Mouse (Mus musculus) Patski (cell line): ENCODE data around the gene Pparg. TPM values are rescaled to one million over a fixed set of nuclear protein-coding genes. Genes with fewer than 3 reads are reported as not detected.

Experiments used
- ATAC-seq: fragments of 100-300 bp; one replicate; pipeline ENCODE4 v1.8.0; 2021
- CTCF ChIA-PET: fragments of 350-600 bp; sonication (Branson Sonifier 250); formaldehyde crosslinking; loops from one replicate; lab custom pipeline; 2022; ENCODE audit warnings: inconsistent platforms; lab: Charles Lee
- POLR2A ChIA-PET: fragments of 350-600 bp; sonication (Branson Sonifier 250); formaldehyde crosslinking; loops from one replicate; lab custom pipeline; 2022; ENCODE audit warnings: antibody characterized with exemption, inconsistent platforms; lab: Charles Lee
- DNase-seq: peaks from one replicate; pipeline ENCODE4 v3.0.0-alpha.2; 2011; ENCODE audit warnings: low read depth, low spot score
- H3K27me3 ChIP-seq: fragments of 371-371 bp; one replicate; pipeline ENCODE4 v1.5.1; 2021
- CTCF ChIP-seq: fragments of 100-300 bp; IDR thresholded peaks from one replicate; pipeline ENCODE4 v1.5.1; 2021
- in situ Hi-C: fragments of 300-500 bp; cut with MboI; formaldehyde crosslinking; loops from 3 replicates; pipeline ENCODE4 v1.11.1; 2018; ENCODE audit warnings: low pct_unique_long_range_greater_than_20kb, mixed read lengths
- polyA plus RNA-seq: library from polyadenylated mRNA; unstranded; gene quantifications from one replicate; pipeline ENCODE4 v1.2.3, GENCODE M21; 2021

The Pparg gene
- polyA plus RNA-seq, 1 experiment from 2014 or later: 7.3 TPM

DNA sequence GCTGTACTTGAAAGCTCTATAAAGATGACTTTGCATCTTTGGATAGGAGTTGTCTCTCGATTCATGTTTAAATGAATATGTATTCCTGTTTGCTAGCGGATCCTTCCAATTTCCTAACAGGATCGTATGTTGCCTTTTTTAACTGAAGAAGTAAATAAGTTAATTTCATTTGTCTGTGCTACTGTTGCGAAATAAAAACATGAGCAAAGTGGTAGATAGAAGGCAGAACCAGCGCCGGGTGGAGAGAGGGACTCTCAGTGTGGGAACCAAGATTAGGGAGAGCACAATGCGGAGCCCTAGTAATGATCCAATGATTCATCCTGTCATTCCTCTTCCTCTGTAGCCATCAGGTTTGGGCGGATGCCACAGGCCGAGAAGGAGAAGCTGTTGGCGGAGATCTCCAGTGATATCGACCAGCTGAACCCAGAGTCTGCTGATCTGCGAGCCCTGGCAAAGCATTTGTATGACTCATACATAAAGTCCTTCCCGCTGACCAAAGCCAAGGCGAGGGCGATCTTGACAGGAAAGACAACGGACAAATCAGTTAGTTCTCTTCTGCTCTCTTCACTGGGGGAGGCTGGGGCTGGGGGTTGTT lies 102.1 kb downstream of the Pparg start:
- ATAC-seq: no peak
- H3K27me3 ChIP-seq: no peaks in the 10 kb centered on the region
- in situ Hi-C loops: no loop called here

DNA sequence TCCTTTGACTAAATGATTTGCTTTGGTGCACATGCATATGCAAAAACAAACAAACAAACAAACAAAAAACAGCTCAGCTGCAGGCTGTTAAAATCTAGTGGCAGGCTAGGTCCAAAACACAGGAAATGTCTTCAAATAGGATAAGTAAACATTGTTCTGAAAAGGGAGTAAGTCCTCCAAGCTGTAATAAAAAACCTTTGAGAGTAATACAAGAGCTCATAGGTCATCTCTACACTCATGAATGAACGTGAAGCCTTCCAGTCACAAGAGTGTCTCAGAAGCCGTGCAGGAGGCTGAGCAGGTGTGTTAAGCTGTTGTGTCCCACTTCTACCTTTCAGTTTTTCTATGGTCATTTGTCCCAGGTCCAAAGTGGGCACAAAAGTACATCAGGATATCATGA lies 102.6 kb downstream of the Pparg start:
- ChIA-PET CTCF (interaction anchor here (1.1 to 2.5 kb wide), 4 partner anchors 9 to 25 kb away, joined by 3 to 10 read pairs (median 4); no protein-coding TSS in a partner anchor), POLR2A (interaction anchor here (0.9 kb wide), 1 partner anchor 12 kb away, joined by 3 read pairs; no protein-coding TSS in a partner anchor)
- in situ Hi-C loops: no loop called here
- DNase-seq (no peak), ATAC-seq (no peak)
- no peak for TF ChIP-seq CTCF
- H3K27me3 ChIP-seq: no peaks in the 10 kb centered on the region

More for the DNA sequence above, 102.1 kb downstream of the Pparg start:
- DNase-seq: no peak
- ChIA-PET CTCF (interaction anchor here (1.1 to 2.5 kb wide), 4 partner anchors 8 to 24 kb away, joined by 3 to 10 read pairs (median 4); no protein-coding TSS in a partner anchor), POLR2A (interaction anchor here (0.7 to 0.9 kb wide), 2 partner anchors 12 to 14 kb away, joined by 3 read pairs; no protein-coding TSS in a partner anchor)
- no peak for TF ChIP-seq CTCF

GRCm38 (mm10) chr6:115464661-115465060 lies 103.9 kb downstream of the Pparg start:
- in situ Hi-C loops: no loop called here

GRCm38 (mm10) chr6:115465463-115465862 lies 104.7 kb downstream of the Pparg start:
- TF ChIP-seq CTCF: no peak
- POLR2A ChIA-PET: interaction anchor here (0.6 kb wide), 1 partner anchor 152 kb away, joined by 6 read pairs; no protein-coding TSS in a partner anchor
- DNase-seq: no peak
- in situ Hi-C loops: no loop called here
- ATAC-seq: no peak
- CTCF ChIA-PET: interaction anchor here (2.5 kb wide), 1 partner anchor 11 kb away, joined by 10 read pairs; no protein-coding TSS in a partner anchor
- no peaks in the 10 kb centered on the region for H3K27me3 ChIP-seq

More at GRCm38 (mm10) chr6:115464661-115465060, 103.9 kb downstream of the Pparg start:
- CTCF ChIA-PET: interaction anchor here (0.9 to 2.5 kb wide), 2 partner anchors 10 to 120 kb away, joined by 3 to 10 read pairs; no protein-coding TSS in a partner anchor
- ATAC-seq (no peak), DNase-seq (no peak)
- POLR2A ChIA-PET: no interaction called here
- no peaks in the 10 kb centered on the region for H3K27me3 ChIP-seq
- TF ChIP-seq CTCF: no peak

- no peaks in the 10 kb centered on the region for H3K27me3 ChIP-seq
- TF ChIP-seq CTCF: no peak
- in situ Hi-C loops: no loop called here
- ChIA-PET CTCF (no interaction called here), POLR2A (interaction anchor here (0.6 kb wide), 1 partner anchor 153 kb away, joined by 6 read pairs; no protein-coding TSS in a partner anchor)
- ATAC-seq (no peak), DNase-seq (no peak)
Measured at GRCm38 (mm10) chr6:115465876-115466275, 105.1 kb downstream of the Pparg start.

- DNase-seq: no peak
- CTCF ChIA-PET: no interaction called here
- no peak for TF ChIP-seq CTCF
- no peak for ATAC-seq
- in situ Hi-C loops: no loop called here
- POLR2A ChIA-PET: no interaction called here
- H3K27me3 ChIP-seq: no peaks in the 10 kb centered on the region
Measured at GRCm38 (mm10) chr6:115466601-115467000, 105.8 kb downstream of the Pparg start.

DNA sequence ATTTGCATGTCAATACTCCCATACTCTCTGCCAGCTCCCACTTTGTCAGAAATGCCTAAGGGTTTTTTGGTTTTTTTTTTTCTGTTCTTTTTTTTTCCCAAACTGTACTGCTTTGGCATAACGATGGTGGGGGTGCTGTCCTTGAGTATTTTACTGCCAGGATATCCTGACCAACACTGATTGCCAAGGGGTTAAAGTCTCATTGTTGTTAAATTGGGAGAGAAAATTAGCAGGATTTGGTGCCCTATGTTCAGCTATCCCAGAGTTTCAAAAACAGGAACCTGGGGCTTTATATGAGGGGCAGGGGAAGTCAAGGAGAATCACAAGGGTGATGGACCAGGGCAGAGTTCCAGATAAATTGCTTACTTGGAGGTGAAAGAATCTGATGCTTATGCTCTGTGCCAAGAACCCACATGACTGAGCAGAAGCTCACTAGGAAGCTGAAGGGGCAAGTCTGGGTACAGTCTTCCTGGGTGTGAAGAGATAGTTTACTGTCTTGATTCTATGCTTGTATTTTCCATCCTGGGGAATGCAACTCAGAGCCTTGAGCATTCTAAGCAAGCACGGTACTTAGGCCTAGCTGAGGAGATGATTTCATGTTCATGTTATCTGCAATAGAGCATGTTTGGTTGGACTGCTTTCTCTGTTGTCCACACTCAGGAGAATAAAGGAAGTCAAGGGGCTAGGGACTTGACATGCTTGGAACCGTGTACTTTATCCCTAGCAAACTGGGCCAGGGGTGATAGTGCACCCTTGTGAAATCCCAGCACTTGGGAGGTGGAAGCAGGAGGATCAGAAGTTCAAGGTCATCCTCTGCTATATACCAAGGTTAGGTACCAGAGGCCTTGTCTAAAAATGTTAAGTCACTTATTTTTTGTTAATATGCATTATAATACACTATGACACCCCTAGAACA lies 109.2 kb downstream of the Pparg start:
- POLR2A ChIA-PET: interaction anchor here (0.6 kb wide), 2 partner anchors 19 to 41 kb away, joined by 3 read pairs; no protein-coding TSS in a partner anchor
- CTCF ChIA-PET: interaction anchor here (2.2 kb wide), 1 partner anchor 11 kb away, joined by 5 read pairs; no protein-coding TSS in a partner anchor
- TF ChIP-seq CTCF: no peak
- DNase-seq (no peak), ATAC-seq (no peak)
- in situ Hi-C loops: no loop called here
- H3K27me3 ChIP-seq: no peaks in the 10 kb centered on the region

DNA sequence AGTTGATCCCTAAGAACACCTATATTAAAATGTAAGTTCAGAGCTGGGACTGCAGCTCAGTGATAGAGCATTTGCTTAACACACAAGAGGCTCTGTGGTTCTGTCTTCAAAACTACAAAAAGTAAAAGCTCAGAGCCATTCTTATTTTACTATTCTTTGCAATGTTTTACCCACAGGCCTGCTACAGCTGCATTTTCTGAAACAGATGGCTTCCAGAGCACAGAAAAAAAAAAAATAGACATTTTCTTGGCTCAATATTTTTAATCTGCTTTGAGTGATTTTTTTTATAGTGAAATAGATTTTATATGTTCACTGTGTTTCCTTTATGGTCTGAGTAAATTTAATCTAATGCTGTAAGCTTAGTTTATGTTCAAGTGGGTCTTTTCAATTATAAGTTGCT lies 111.2 kb downstream of the Pparg start:
- TF ChIP-seq CTCF: no peak
- DNase-seq (no peak), ATAC-seq (no peak)
- in situ Hi-C loops: no loop called here
- ChIA-PET CTCF (interaction anchor here (1.0 kb wide), 1 partner anchor 10 kb away, joined by 3 read pairs; no protein-coding TSS in a partner anchor), POLR2A (no interaction called here)
- H3K27me3 ChIP-seq: no peaks in the 10 kb centered on the region

DNA sequence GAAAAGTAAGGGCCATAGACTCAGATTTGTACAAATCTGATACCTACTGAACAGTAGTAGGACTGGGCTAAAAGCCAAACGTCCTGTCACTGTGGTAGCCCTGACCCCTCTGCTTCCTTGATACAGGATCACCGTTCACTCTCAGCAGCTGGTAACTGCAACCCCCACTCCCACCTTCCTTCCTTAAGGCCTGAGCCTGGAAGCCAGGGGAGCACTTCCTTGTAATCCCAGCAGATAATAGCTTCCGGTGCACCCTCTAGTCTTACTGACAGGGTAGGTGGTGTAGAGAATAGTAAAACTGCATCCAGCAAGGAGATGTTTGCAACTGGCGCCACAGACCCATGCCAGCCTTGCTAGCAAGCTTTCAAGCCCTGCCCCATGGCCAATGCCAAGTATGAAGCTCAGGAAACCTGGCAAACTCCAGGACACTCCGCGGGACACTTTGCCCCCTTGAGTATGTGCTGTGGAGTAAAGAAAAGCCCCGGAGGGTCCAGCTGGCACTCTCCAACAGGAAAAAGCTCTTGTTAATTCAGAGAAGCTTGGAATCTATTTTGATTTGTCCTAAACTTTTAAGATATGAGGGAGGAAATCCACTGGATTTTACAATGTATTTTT lies 116.4 kb downstream of the Pparg start:
- DNase-seq: no peak
- ChIA-PET CTCF (interaction anchor here (0.7 kb wide), 1 partner anchor 16 kb away, joined by 3 read pairs; no protein-coding TSS in a partner anchor), POLR2A (no interaction called here)
- in situ Hi-C loops: no loop called here
- TF ChIP-seq CTCF: no peak
- no peaks in the 10 kb centered on the region for H3K27me3 ChIP-seq
- ATAC-seq: no peak

GRCm38 (mm10) chr6:115479963-115480321 lies 119.2 kb downstream of the Pparg start:
- ChIA-PET CTCF (interaction anchor here (0.7 to 2.4 kb wide), 4 partner anchors 11 to 42 kb away, joined by 3 to 5 read pairs (median 3); no protein-coding TSS in a partner anchor), POLR2A (interaction anchor here (0.6 to 1.3 kb wide), 2 partner anchors 10 to 76 kb away, joined by 3 read pairs; no protein-coding TSS in a partner anchor)
- in situ Hi-C loops: no loop called here
- DNase-seq (no peak), ATAC-seq (peak; percentile 40)
- no peak for TF ChIP-seq CTCF
- H3K27me3 ChIP-seq: no peaks in the 10 kb centered on the region
